Mouse (Mus musculus) midbrain, embryonic 10.5 days (tissue): ENCODE data around the gene Tmem185b. TPM values are rescaled to one million over a fixed set of nuclear protein-coding genes. Genes with fewer than 3 reads are reported as not detected.

Experiments
- DNase-seq: peaks from one replicate; pipeline ENCODE4 v3.0.0-alpha.2; 2017; ENCODE audit warnings: low spot score
- H3K27ac ChIP-seq: fragments of 300-500 bp; sonication (generic); replicated peaks from 2 replicates; pipeline ENCODE4 v1.5.1; 2016; ENCODE audit warnings: mild to moderate bottlenecking
- H3K27me3 ChIP-seq: fragments of 300-500 bp; sonication (generic); 2 replicates; pipeline ENCODE4 v1.6.1; 2016; ENCODE audit warnings: low read depth, mild to moderate bottlenecking; ENCODE audit not compliant: poor library complexity, severe bottlenecking
- H3K36me3 ChIP-seq: fragments of 300-500 bp; sonication (generic); 2 replicates; pipeline ENCODE4 v1.6.1; 2016; ENCODE audit warnings: mild to moderate bottlenecking, moderate library complexity
- H3K4me1 ChIP-seq: fragments of 300-500 bp; sonication (generic); 2 replicates; pipeline ENCODE4 v1.6.1; 2016
- H3K4me3 ChIP-seq: fragments of 300-500 bp; sonication (generic); 2 replicates; pipeline ENCODE4 v1.5.1; 2016; ENCODE audit warnings: mild to moderate bottlenecking, moderate library complexity
- H3K9me3 ChIP-seq: fragments of 300-500 bp; sonication (generic); replicated peaks from 2 replicates; pipeline ENCODE4 v1.6.1; 2016; ENCODE audit warnings: mild to moderate bottlenecking
- WGBS: fragments of 180-500 bp; shearing (Covaris S2); methylation state at CpG from one replicate; pipeline ENCODE4 v1.1.7; 2016; 5-methylcytosine and 5-hydroxymethylcytosine counted together
- polyA plus RNA-seq: library from polyadenylated mRNA; unstranded; fragments of >200 nt; fragmentation: Nextera tagmentation; extraction: Ambion mirVana; gene quantifications from 2 replicates; pipeline ENCODE4 v1.2.1, GENCODE M21; 2016

Gene Tmem185b
- polyA plus RNA-seq, 1 experiment from 2014 or later: 24.1 TPM

DNA sequence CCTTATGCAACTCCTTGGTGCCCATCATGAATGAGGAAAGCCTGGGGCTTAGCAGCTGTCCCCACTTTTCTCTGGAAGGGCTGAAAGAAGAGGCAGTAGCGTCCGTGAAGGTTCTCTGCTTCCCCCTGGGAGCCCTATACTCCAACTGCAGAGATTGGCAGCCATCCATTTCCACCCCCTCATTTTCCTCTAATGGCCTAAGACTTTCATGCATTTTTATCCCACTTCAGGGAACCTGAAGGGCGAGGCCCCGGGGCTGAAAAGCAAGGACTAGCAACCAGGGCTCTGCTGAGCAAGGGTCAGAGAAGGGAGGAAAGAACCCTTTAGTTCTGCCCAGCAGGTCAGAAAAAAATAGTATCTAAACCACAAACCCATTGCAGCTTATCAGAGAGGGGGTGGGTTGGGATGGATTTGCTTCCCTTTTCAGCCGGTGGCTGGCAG lies 936 bp upstream of the Tmem185b start:
- Histone ChIP-seq H3K27me3 (peaks cover 5% of the 10 kb centered on the region; the same call in 1 of the 2 replicates), H3K36me3 (peaks cover 36% of the 10 kb centered on the region), H3K4me1 (peaks cover 33% of the 10 kb centered on the region), H3K4me3 (peak overlapping the region; percentile 76), H3K9me3 (peaks cover 30% of the 10 kb centered on the region), H3K27ac (peak overlapping the region; percentile 95; the same call in 1 of the 2 replicates)
- 39% methylated on average over 5 of the region's 5 CpGs for WGBS
- DNase-seq: no peak

DNA sequence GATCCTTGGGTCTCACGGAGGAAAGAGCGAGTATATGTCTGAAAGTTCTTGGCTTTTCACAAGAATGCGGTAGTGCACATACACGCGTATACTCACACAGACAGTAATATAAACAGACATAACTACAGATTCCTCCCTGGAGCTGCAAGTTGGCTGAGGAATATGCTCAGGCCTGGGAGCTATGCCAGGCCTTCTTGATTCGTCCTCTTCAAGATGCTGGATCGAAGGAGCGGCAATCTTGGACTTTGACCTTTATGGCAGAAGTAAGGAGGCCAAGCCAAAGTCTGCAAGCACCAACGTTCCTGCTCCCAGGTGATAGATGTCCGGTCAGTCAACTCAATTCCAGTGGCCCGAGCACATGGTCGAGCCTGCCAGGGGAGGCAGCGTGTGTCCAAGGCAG lies 5.0 kb downstream of the Tmem185b start:
- Histone ChIP-seq H3K9me3 (peaks cover 30% of the 10 kb centered on the region), H3K4me3 (no peak overlapping the region), H3K36me3 (peaks cover 70% of the 10 kb centered on the region), H3K4me1 (peaks cover 11% of the 10 kb centered on the region), H3K27ac (no peak overlapping the region), H3K27me3 (no peaks in the 10 kb centered on the region)
- WGBS: 95% methylated on average over 13 of the region's 13 CpGs
- no peak for DNase-seq

DNA sequence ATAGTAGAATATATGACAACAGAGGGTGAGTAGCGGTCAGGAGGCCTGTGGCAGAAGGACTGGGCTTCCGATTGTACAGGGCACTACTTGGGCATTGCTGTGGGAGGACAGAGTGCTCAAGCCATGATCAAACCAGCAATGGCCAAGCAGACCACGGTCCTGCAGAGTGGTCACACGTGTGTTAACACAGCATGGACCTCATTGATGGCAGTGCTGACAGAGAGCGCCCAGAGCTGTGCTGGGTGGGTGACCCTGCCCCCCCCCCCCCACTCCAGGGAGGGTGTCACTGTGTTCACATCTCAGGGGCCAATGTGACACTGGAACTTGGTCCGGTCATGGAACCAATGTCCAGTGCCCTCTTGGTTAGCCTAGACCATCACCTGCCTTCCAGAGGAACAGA lies 6.2 kb downstream of the Tmem185b start:
- Histone ChIP-seq H3K27ac (no peak overlapping the region), H3K27me3 (no peaks in the 10 kb centered on the region), H3K9me3 (peaks cover 22% of the 10 kb centered on the region), H3K36me3 (peaks cover 62% of the 10 kb centered on the region), H3K4me1 (no peaks in the 10 kb centered on the region), H3K4me3 (no peak overlapping the region)
- 95% methylated on average over 6 of the region's 6 CpGs for WGBS
- no peak for DNase-seq

DNA sequence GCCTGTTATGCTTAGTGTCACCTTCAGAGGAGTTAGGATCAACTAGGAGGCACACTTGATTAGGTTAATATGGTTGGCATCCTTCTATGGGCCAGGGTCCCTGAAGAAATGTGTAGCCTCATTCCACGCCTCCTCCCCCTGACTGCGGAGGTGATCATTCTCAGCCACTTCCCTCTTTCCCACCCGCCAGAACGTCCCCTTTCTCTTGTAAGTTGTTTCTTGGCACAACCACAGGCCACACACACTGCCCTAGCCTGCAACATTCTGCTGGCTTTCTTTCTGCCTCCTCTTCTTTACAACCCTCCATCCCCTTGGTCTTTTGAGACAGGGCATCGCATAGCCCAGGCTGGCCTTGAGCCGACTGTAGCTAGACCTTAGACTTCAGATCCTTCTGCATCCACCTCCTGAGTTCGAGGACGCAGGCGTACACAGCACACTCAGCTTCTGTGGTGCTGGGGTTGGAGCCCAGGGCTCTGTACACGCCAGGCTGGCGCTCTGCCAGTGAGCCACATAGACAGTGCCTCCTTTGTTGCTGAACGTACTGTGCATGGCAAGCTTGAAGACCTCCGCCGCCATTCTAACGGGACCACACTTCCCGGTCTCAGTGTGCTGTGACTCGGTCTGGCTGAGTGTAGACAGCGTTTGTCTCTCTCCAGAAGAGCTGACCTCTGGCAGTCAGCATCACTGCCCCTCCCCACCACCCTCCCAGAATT lies 7.3 kb downstream of the Tmem185b start:
- no peak for DNase-seq
- H3K4me1 ChIP-seq: no peaks in the 10 kb centered on the region
- H3K36me3 ChIP-seq: peaks cover 58% of the 10 kb centered on the region
- peaks cover 11% of the 10 kb centered on the region; the same call in 1 of the 2 replicates for H3K9me3 ChIP-seq
- H3K27me3 ChIP-seq: no peaks in the 10 kb centered on the region
- H3K4me3 ChIP-seq: no peak overlapping the region
- H3K27ac ChIP-seq: no peak overlapping the region
- WGBS: 95% methylated on average over 18 of the region's 18 CpGs

DNA sequence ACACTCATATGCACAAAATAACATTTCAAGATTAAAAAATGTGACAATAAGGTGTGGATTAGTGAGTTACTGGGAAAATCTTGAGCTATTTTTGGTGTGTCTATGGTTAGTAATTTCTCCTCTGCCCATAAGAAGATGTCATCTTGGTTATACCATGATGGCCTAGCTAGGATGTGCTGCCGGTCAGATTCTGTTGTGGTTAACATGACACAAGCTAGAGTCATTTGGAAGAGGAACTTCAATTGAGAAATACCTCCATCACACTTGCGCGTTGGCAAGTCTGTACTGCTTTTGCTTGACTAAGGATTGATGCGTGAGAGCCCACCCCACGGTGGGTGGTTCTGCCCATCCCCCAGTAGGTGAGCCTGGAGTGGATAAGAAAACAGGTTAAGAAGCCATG lies 8.4 kb downstream of the Tmem185b start:
- Histone ChIP-seq H3K27ac (no peak overlapping the region), H3K4me3 (no peak overlapping the region), H3K9me3 (0 out of 2 replicates have a peak, but pooled peaks cover under 1% of the 10 kb centered on the region), H3K27me3 (no peaks in the 10 kb centered on the region), H3K36me3 (peaks cover 56% of the 10 kb centered on the region), H3K4me1 (no peaks in the 10 kb centered on the region)
- no peak for DNase-seq
- 97% methylated on average over 5 of the region's 5 CpGs for WGBS

DNA sequence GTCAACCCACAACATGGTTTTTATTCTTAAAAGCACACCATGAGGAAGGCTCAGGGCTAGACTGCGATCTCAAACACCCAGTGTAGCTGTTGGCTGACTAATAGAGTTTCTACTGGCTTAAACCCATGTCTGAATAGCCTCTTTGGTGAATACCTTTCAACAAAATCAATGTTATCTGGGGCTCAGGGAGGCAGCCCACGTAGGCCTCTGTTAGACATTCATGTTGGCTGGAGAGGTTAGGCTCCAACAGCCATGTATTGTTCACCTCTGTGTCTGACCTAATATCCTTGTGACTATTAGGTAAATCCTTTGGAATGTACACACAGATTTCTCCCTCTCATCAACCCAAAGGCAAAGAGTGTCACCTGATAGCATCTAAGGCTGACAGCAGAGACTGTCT lies 10.2 kb downstream of the Tmem185b start:
- Histone ChIP-seq H3K4me1 (no peaks in the 10 kb centered on the region), H3K36me3 (peaks cover 44% of the 10 kb centered on the region), H3K9me3 (no peaks in the 10 kb centered on the region), H3K27ac (no peak overlapping the region), H3K27me3 (no peaks in the 10 kb centered on the region), H3K4me3 (no peak overlapping the region)
- DNase-seq: no peak
- 92% methylated on average over 2 of the region's 2 CpGs for WGBS

DNA sequence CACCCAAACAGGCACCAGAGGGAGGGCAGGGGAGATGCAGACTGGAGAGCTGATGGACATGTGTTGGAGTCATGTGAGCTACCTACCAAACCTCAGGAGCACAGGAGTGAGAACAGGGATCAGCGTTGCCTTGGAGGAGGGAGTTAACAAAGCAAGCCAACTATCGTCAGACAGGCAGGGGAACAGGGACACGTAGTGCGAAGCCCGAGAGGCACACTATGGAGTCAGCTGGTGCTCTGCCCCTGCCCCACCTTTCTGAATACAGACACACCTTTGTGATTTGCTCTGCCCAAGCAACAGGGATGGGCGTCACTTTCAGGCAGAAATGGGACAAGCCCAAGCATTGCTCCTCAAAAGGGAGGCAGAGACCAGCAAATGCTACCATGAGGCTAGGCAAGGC lies 11.7 kb downstream of the Tmem185b start:
- WGBS: 93% methylated on average over 6 of the region's 6 CpGs
- H3K27me3 ChIP-seq: no peaks in the 10 kb centered on the region
- no peaks in the 10 kb centered on the region for H3K9me3 ChIP-seq
- no peak for DNase-seq
- H3K4me3 ChIP-seq: no peak overlapping the region
- no peaks in the 10 kb centered on the region for H3K4me1 ChIP-seq
- peaks cover 48% of the 10 kb centered on the region for H3K36me3 ChIP-seq
- no peak overlapping the region for H3K27ac ChIP-seq

DNA sequence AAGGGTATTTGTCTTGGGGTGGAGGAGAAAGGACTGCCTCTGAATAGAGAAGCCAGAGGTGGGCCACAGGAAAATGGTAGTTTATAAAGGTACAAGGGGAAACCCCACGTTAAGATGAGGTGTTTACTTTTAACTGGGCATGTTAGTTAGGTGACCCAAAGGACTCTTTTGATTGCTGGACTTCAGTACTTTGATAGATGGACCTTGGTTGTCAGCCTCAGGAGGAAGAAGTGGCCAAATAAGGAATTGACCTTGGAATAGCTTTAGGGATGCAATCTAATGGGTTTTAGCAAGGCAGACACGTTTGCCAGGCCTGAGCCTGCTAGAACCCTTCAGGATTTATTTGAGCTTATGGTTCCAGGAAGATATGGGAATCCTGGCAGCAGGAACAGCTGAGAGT lies 13.3 kb downstream of the Tmem185b start:
- Histone ChIP-seq H3K27ac (no peak overlapping the region), H3K27me3 (no peaks in the 10 kb centered on the region), H3K36me3 (peaks cover 52% of the 10 kb centered on the region), H3K4me1 (no peaks in the 10 kb centered on the region), H3K4me3 (no peak overlapping the region), H3K9me3 (no peaks in the 10 kb centered on the region)
- DNase-seq: no peak
- 79% methylated on average over 2 of the region's 2 CpGs for WGBS

DNA sequence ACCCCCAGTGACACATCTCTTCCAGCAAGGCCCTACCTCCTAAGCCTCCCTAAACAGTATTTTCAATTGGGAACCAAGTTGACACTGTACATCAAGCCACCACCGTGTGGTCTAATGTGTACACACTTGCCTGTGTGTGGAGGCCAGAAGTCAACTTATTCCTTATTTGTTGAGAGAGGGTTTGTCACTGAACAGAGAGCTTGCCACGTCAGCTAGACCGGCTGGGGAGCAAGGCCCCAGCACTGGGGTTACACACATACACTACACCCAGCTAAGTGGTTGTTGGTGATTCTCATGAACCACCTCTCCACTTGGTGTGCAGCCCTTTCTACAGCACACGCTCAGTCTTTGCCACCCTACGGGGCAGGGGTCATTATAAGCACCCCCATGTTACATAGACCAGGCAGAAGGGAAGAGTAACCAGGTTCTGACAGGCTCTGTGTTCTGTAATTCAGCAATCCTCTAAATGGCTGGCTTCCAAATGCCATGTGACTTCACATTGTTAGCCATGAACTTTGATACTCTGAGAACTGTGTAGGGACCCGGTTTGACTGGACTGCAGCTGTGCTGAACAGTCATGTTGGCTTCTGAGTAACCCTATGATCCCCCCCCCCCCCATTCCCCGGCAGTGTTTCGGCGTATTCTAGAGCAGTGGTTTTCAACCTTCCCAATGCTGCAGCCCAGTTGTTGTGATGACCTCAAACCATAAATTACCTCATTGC lies 15.0 kb downstream of the Tmem185b start:
- peaks cover 62% of the 10 kb centered on the region for H3K36me3 ChIP-seq
- no peak for DNase-seq
- no peaks in the 10 kb centered on the region for H3K27me3 ChIP-seq
- H3K9me3 ChIP-seq: no peaks in the 10 kb centered on the region
- no peak overlapping the region for H3K4me3 ChIP-seq
- WGBS: 87% methylated on average over 9 of the region's 9 CpGs
- H3K27ac ChIP-seq: no peak overlapping the region
- no peaks in the 10 kb centered on the region for H3K4me1 ChIP-seq

DNA sequence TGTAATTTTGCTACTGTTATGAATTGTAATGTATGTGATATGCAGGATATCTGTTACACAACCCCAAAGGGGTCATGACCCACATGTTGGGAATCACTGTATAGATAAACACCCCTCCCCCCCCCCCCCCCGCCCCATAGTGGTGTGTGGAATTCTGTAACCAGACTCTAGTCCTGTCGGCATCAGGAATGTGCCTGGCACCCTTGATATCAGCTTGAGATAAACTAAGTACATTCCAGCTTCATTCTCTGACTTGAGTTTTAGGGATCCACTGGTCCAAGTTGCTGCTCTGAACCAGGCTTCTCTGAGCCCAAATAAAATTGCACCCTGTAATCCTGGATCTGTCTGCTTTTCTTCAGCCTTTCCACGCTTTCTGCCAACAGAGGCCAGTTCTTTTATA lies 15.6 kb downstream of the Tmem185b start:
- no peak overlapping the region for H3K4me3 ChIP-seq
- peaks cover 68% of the 10 kb centered on the region for H3K36me3 ChIP-seq
- no peaks in the 10 kb centered on the region for H3K27me3 ChIP-seq
- no peaks in the 10 kb centered on the region for H3K4me1 ChIP-seq
- no peak for DNase-seq
- H3K27ac ChIP-seq: no peak overlapping the region
- H3K9me3 ChIP-seq: no peaks in the 10 kb centered on the region
- 79% methylated on average over 3 of the region's 3 CpGs for WGBS

DNA sequence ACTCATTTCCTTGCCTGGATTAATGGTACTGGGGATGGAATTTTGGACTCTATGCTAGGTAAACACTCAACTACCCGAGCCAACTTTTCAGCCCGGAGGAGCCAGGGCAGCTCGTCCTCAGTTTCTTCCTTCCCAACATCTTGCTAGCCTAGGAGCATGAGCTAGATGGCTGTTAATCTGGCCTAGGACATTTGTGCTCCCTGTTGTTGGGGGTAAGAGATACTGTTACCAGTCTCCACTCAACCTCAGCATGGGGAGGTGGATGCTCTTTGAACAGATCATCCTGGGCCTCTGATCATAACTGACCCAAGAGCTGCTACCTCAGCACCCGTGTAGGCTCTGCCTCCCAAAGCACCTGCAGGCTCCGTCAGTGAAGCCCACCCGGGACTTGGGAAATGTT lies 17.4 kb downstream of the Tmem185b start:
- H3K36me3 ChIP-seq: peaks cover 78% of the 10 kb centered on the region
- WGBS: 89% methylated on average over 6 of the region's 6 CpGs

DNA sequence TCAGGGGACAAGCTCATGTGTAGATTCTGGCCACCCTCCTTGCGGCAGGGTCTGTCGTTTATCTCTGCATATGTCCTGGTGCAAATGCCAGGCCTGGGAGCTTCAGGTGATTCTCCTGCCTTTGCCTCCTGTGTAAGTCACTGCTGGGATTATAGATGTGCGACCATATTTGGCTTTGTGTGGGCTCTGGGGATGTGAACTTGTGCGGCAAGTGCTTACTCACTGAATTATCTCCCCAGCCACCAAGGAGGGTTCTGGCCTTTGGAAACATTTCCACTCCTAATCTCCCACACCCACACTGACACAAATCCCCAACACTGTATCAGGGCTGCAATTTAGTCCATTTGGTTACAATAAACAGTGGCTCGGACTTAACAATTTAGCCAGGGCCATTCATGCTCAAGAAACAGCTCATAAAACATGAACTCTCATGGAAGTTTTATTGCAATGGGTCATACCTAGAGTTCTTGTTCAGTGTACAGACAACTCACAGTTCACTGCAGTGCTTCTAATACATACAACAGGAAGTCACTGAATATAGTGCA lies 18.7 kb downstream of the Tmem185b start:
- DNase-seq: no peak
- Histone ChIP-seq H3K4me3 (no peak overlapping the region), H3K4me1 (no peaks in the 10 kb centered on the region), H3K36me3 (peaks cover 79% of the 10 kb centered on the region), H3K27me3 (no peaks in the 10 kb centered on the region), H3K27ac (no peak overlapping the region), H3K9me3 (no peaks in the 10 kb centered on the region)
- 94% methylated on average over 5 of the region's 5 CpGs for WGBS

More for the DNA sequence above, 17.4 kb downstream of the Tmem185b start:
- H3K27ac ChIP-seq: no peak overlapping the region
- no peaks in the 10 kb centered on the region for H3K9me3 ChIP-seq
- no peak overlapping the region for H3K4me3 ChIP-seq
- H3K27me3 ChIP-seq: no peaks in the 10 kb centered on the region
- H3K4me1 ChIP-seq: no peaks in the 10 kb centered on the region
- no peak for DNase-seq

DNA sequence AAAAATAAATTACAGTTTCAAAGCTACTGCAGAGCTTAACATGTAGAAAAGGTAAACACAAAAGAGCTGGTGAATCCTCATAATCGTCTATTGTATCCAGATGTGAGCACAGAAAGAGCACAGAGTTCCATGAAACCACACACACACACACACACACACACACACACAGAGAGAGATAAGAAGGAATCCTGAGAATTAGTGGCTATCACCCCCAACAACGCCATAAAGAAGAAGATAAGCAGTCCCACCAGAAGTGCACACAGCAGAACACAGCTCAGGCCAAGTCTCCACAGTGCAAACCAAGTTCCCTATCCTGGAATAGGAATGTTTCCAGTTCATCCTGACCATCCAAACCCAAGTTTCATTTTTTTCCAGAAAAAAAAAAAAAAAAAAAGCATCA lies 19.2 kb downstream of the Tmem185b start:
- DNase-seq: no peak

More for the DNA sequence above, 19.2 kb downstream of the Tmem185b start:
- Histone ChIP-seq H3K4me1 (no peaks in the 10 kb centered on the region), H3K27ac (no peak overlapping the region), H3K27me3 (no peaks in the 10 kb centered on the region), H3K9me3 (no peaks in the 10 kb centered on the region), H3K36me3 (peaks cover 84% of the 10 kb centered on the region), H3K4me3 (no peak overlapping the region)
- 78% methylated on average over 2 of the region's 2 CpGs for WGBS
